Comparison of ENCODE assay signal across 9 mouse cellular contexts in genomic region chr17:73743681-73744311, GRCm38 (mm10). TPM values are rescaled to one million over a fixed set of nuclear protein-coding genes. Genes with fewer than 3 reads are reported as not detected.
DNase-seq lines count a peak whose midpoint lies in the region; ATAC-seq and TF ChIP-seq lines count a peak whose summit lies in the region.
"Had no signal": no experiment of that assay in that cellular context is flagged by ENCODE, and none has a peak within 500 bp of the region (broad histone marks: within the 10 kb centered on the region; RNA-seq: fewer than 3 reads in every experiment).

No protein-coding gene starts in this region.

- no peak overlapping the region for H3K27ac ChIP-seq in bone marrow macrophage, adult 2 months (ENCODE audit: insufficient read depth, low read depth, low read length)
- no peak overlapping the region for H3K27ac ChIP-seq in lung, embryonic 14.5 days (ENCODE audit: low read depth)

- peak; percentile 55 for TF ChIP-seq CTCF in bone marrow macrophage, adult 2 months (IDR thresholded peaks at IDR 0.05; ENCODE audit: low read depth, low read length)
- peak; percentile 93 for TF ChIP-seq CTCF in lung, embryonic 14.5 days (IDR thresholded peaks at IDR 0.05; ENCODE audit: low read depth)

- intact Hi-C loops in heart, postnatal 14 days (cut with DNase I), result loop anchor here (1.0 to 10.0 kb wide), 5 partner anchors 139 to 889 kb away; no protein-coding TSS in a partner anchor

- WGBS in lung, embryonic 14.5 days, result 4% methylated on average over 6 of the region's 6 CpGs

- DNase-seq in CD4-positive, CD25-positive, alpha-beta regulatory T cell, adult 2 months (ENCODE audit: low read depth, low spot score), result peak; percentile 91
- peak; percentile 40 for DNase-seq in fibroblast of lung, adult 2 months (ENCODE audit: low read depth)
- peak; percentile 68 to 81 for DNase-seq in heart, postnatal 14 days
- peak; percentile 84 to 88 for DNase-seq in kidney, postnatal 4 days
- peak; percentile 92 for DNase-seq in lung, embryonic 14.5 days
- DNase-seq in ovary, postnatal 10 days (ENCODE audit: low spot score), result peak; percentile 33
- DNase-seq in thymus, postnatal 0 days (ENCODE audit: low spot score), result peak; percentile 80

- H3K4me1 ChIP-seq in bone marrow macrophage, adult 2 months (ENCODE audit: control insufficient read depth, insufficient read depth, low read length), result no peaks in the 10 kb centered on the region
- no peaks in the 10 kb centered on the region for H3K4me1 ChIP-seq in lung, embryonic 14.5 days (ENCODE audit: insufficient read depth)

- no peaks in the 10 kb centered on the region for H3K9me3 ChIP-seq in lung, embryonic 14.5 days (ENCODE audit: low read depth, low read length)

- ATAC-seq in lung, embryonic 14.5 days (ENCODE audit: insufficient read depth), result peak; percentile 90

- H3K27me3 ChIP-seq in lung, embryonic 14.5 days (ENCODE audit: insufficient read depth, low read length), result no peaks in the 10 kb centered on the region

- H3K9ac ChIP-seq in lung, embryonic 14.5 days, result no peak overlapping the region

- no peak overlapping the region for H3K4me2 ChIP-seq in lung, embryonic 14.5 days

- no peak overlapping the region for H3K4me3 ChIP-seq in bone marrow macrophage, adult 2 months (ENCODE audit: insufficient read depth, low read length)
- H3K4me3 ChIP-seq in lung, embryonic 14.5 days (ENCODE audit: low read depth, low read length), result no peak overlapping the region
- H3K4me3 ChIP-seq: erythroblast, embryonic 14.5 days had no signal

- no peaks in the 10 kb centered on the region for H3K36me3 ChIP-seq in lung, embryonic 14.5 days (ENCODE audit: insufficient read depth)

- no peak for TF ChIP-seq POLR2A in bone marrow macrophage, adult 2 months (IDR thresholded peaks at IDR 0.05; ENCODE audit: borderline replicate concordance, low read depth, low read length)

RNA-seq across cellular contexts. Expression of gene Galnt14, which starts 33.5 kb away (rescaled TPM):
- polyA plus RNA-seq in bone marrow macrophage, adult 2 months (2012; ENCODE audit: insufficient read depth, insufficient read length, missing spikeins), result not detected in 2 replicates
- not detected for total RNA-seq in heart, postnatal 14 days (2021)
- 0.16 and 0.20 TPM in 2 replicates for polyA plus RNA-seq in lung, embryonic 14.5 days (2014; fragmentation: Nextera tagmentation; extraction: Ambion mirVana)
- polyA plus RNA-seq in thymus, postnatal 0 days (2015; fragmentation: Nextera tagmentation; extraction: Ambion mirVana), result 0.65 and 0.67 TPM in 2 replicates
- polyA plus RNA-seq: erythroblast, embryonic 14.5 days had no signal

Comparison
In these comparisons a context has a peak if more than half of its experiments do, and no peak if none do; other contexts are left out.
1. DNase-seq: peak in every context shown above with its lines; median percentile 92 in lung, embryonic 14.5 days; 91 in CD4-positive, CD25-positive, alpha-beta regulatory T cell, adult 2 months; 86 in kidney, postnatal 4 days; 80 in thymus, postnatal 0 days; 74 in heart, postnatal 14 days; 40 in fibroblast of lung, adult 2 months; 33 in ovary, postnatal 10 days.